Mouse (Mus musculus): ENCODE results near the gene Tmem94. TPM values are rescaled to one million over a fixed set of nuclear protein-coding genes. Genes with fewer than 3 reads are reported as not detected.
A peak's percentile ranks its signal among the peaks of the same experiment; 100 is the strongest.

Gene Tmem94
- polyA plus RNA-seq, 1 experiment from 2014 or later = 12.4 TPM

GRCm38 (mm10) chr11:115741070-115741469 is 24.2 kb upstream of the Tmem94 start:
- Histone ChIP-seq H3K4me1 (ENCODE audit: control insufficient read depth, insufficient read depth, low read length) (peaks cover 2% of the 10 kb centered on the region; the same call in 1 of the 2 replicates), H3K27ac (ENCODE audit: low read depth, low read length) (no peak overlapping the region), H3K4me3 (ENCODE audit: low read depth, low read length) (no peak overlapping the region), H3K4me2 (ENCODE audit: low read length) (no peak overlapping the region), H3K27me3 (replicated peaks; ENCODE audit: control insufficient read depth, insufficient read depth, low read length) (no peaks in the 10 kb centered on the region), H3K9ac (ENCODE audit: low read length) (no peak overlapping the region), H3K36me3 (ENCODE audit: control insufficient read depth, insufficient read depth, low read length) (no peaks in the 10 kb centered on the region), H3K9me3 (replicated peaks; ENCODE audit: control insufficient read depth, low read length) (no peaks in the 10 kb centered on the region)
- WGBS = 88% methylated on average over 11 of the region's 11 CpGs
- ATAC-seq = no peak
- DNase-seq (ENCODE audit: low spot score) = no peak

GRCm38 (mm10) chr11:115742926-115743325 is 22.3 kb upstream of the Tmem94 start:
- ATAC-seq (no peak), DNase-seq (ENCODE audit: low spot score) (no peak)
- H3K9me3 ChIP-seq (replicated peaks; ENCODE audit: control insufficient read depth, low read length) = no peaks in the 10 kb centered on the region
- H3K4me1 ChIP-seq (ENCODE audit: control insufficient read depth, insufficient read depth, low read length) = peaks cover 2% of the 10 kb centered on the region; the same call in 1 of the 2 replicates
- no peak overlapping the region for H3K4me3 ChIP-seq (ENCODE audit: low read depth, low read length)
- H3K27ac ChIP-seq (ENCODE audit: low read depth, low read length) = no peak overlapping the region
- H3K36me3 ChIP-seq (ENCODE audit: control insufficient read depth, insufficient read depth, low read length) = no peaks in the 10 kb centered on the region
- H3K27me3 ChIP-seq (replicated peaks; ENCODE audit: control insufficient read depth, insufficient read depth, low read length) = no peaks in the 10 kb centered on the region
- H3K9ac ChIP-seq (ENCODE audit: low read length) = no peak overlapping the region
- WGBS = 87% methylated on average over 9 of the region's 9 CpGs
- no peak overlapping the region for H3K4me2 ChIP-seq (ENCODE audit: low read length)

- Histone ChIP-seq H3K4me1 (ENCODE audit: control insufficient read depth, insufficient read depth, low read length) (no peaks in the 10 kb centered on the region), H3K4me2 (ENCODE audit: low read length) (no peak overlapping the region), H3K36me3 (ENCODE audit: control insufficient read depth, insufficient read depth, low read length) (no peaks in the 10 kb centered on the region), H3K27me3 (replicated peaks; ENCODE audit: control insufficient read depth, insufficient read depth, low read length) (no peaks in the 10 kb centered on the region), H3K9ac (ENCODE audit: low read length) (no peak overlapping the region), H3K9me3 (replicated peaks; ENCODE audit: control insufficient read depth, low read length) (no peaks in the 10 kb centered on the region), H3K4me3 (ENCODE audit: low read depth, low read length) (no peak overlapping the region), H3K27ac (ENCODE audit: low read depth, low read length) (no peak overlapping the region)
- ATAC-seq = no peak
- 88% methylated on average over 5 of the region's 5 CpGs for WGBS
- DNase-seq (ENCODE audit: low spot score) = no peak
Measured at GRCm38 (mm10) chr11:115744385-115744784, 20.8 kb upstream of the Tmem94 start.

GRCm38 (mm10) chr11:115746109-115746508 is 19.1 kb upstream of the Tmem94 start:
- 87% methylated on average over 1 of the region's 1 CpGs for whole genome bisulfite sequencing

GRCm38 (mm10) chr11:115746762-115747161 is 18.5 kb upstream of the Tmem94 start:
- H3K4me2 ChIP-seq (ENCODE audit: low read length) = peak overlapping the region; percentile 43
- H3K27ac ChIP-seq (ENCODE audit: low read depth, low read length) = no peak overlapping the region
- ATAC-seq = no peak
- H3K4me3 ChIP-seq (ENCODE audit: low read depth, low read length) = no peak overlapping the region
- H3K36me3 ChIP-seq (ENCODE audit: control insufficient read depth, insufficient read depth, low read length) = no peaks in the 10 kb centered on the region
- no peaks in the 10 kb centered on the region for H3K27me3 ChIP-seq (replicated peaks; ENCODE audit: control insufficient read depth, insufficient read depth, low read length)
- WGBS = 51% methylated on average over 8 of the region's 8 CpGs
- DNase-seq (ENCODE audit: low spot score) = no peak
- H3K9ac ChIP-seq (ENCODE audit: low read length) = no peak overlapping the region
- no peaks in the 10 kb centered on the region for H3K9me3 ChIP-seq (replicated peaks; ENCODE audit: control insufficient read depth, low read length)
- no peaks in the 10 kb centered on the region for H3K4me1 ChIP-seq (ENCODE audit: control insufficient read depth, insufficient read depth, low read length)

More at GRCm38 (mm10) chr11:115746109-115746508, 19.1 kb upstream of the Tmem94 start:
- no peaks in the 10 kb centered on the region for H3K36me3 ChIP-seq (ENCODE audit: control insufficient read depth, insufficient read depth, low read length)
- no peaks in the 10 kb centered on the region for H3K27me3 ChIP-seq (replicated peaks; ENCODE audit: control insufficient read depth, insufficient read depth, low read length)
- H3K4me1 ChIP-seq (ENCODE audit: control insufficient read depth, insufficient read depth, low read length) = no peaks in the 10 kb centered on the region
- no peak overlapping the region for H3K4me2 ChIP-seq (ENCODE audit: low read length)
- H3K4me3 ChIP-seq (ENCODE audit: low read depth, low read length) = no peak overlapping the region
- ATAC-seq (no peak), DNase-seq (ENCODE audit: low spot score) (no peak)
- H3K27ac ChIP-seq (ENCODE audit: low read depth, low read length) = no peak overlapping the region
- H3K9ac ChIP-seq (ENCODE audit: low read length) = no peak overlapping the region
- H3K9me3 ChIP-seq (replicated peaks; ENCODE audit: control insufficient read depth, low read length) = no peaks in the 10 kb centered on the region

GRCm38 (mm10) chr11:115747351-115747750 is 17.9 kb upstream of the Tmem94 start:
- Histone ChIP-seq H3K4me1 (ENCODE audit: control insufficient read depth, insufficient read depth, low read length) (no peaks in the 10 kb centered on the region), H3K27ac (ENCODE audit: low read depth, low read length) (no peak overlapping the region), H3K9me3 (replicated peaks; ENCODE audit: control insufficient read depth, low read length) (no peaks in the 10 kb centered on the region), H3K36me3 (ENCODE audit: control insufficient read depth, insufficient read depth, low read length) (no peaks in the 10 kb centered on the region), H3K4me3 (ENCODE audit: low read depth, low read length) (peak overlapping the region; percentile 16; the same call in 1 of the 2 replicates), H3K9ac (ENCODE audit: low read length) (peak overlapping the region; percentile 50), H3K27me3 (replicated peaks; ENCODE audit: control insufficient read depth, insufficient read depth, low read length) (no peaks in the 10 kb centered on the region), H3K4me2 (ENCODE audit: low read length) (peak overlapping the region; percentile 43)
- WGBS = 15% methylated on average over 8 of the region's 15 CpGs
- DNase-seq (ENCODE audit: low spot score) (peak; percentile 50), ATAC-seq (no peak)

GRCm38 (mm10) chr11:115749834-115750233 is 15.4 kb upstream of the Tmem94 start:
- H3K9me3 ChIP-seq (replicated peaks; ENCODE audit: control insufficient read depth, low read length) = no peaks in the 10 kb centered on the region
- H3K36me3 ChIP-seq (ENCODE audit: control insufficient read depth, insufficient read depth, low read length) = no peaks in the 10 kb centered on the region
- no peak overlapping the region for H3K4me3 ChIP-seq (ENCODE audit: low read depth, low read length)
- 81% methylated on average over 5 of the region's 5 CpGs for WGBS
- H3K9ac ChIP-seq (ENCODE audit: low read length) = no peak overlapping the region
- no peak overlapping the region for H3K4me2 ChIP-seq (ENCODE audit: low read length)
- H3K27me3 ChIP-seq (replicated peaks; ENCODE audit: control insufficient read depth, insufficient read depth, low read length) = no peaks in the 10 kb centered on the region
- ATAC-seq (no peak), DNase-seq (ENCODE audit: low spot score) (peak; percentile 26)
- H3K4me1 ChIP-seq (ENCODE audit: control insufficient read depth, insufficient read depth, low read length) = no peaks in the 10 kb centered on the region
- no peak overlapping the region for H3K27ac ChIP-seq (ENCODE audit: low read depth, low read length)

- no peak overlapping the region for H3K4me3 ChIP-seq (ENCODE audit: low read depth, low read length)
- no peak for ATAC-seq
- WGBS = 58% methylated on average over 2 of the region's 2 CpGs
- no peak overlapping the region for H3K27ac ChIP-seq (ENCODE audit: low read depth, low read length)
- no peak overlapping the region for H3K9ac ChIP-seq (ENCODE audit: low read length)
- H3K36me3 ChIP-seq (ENCODE audit: control insufficient read depth, insufficient read depth, low read length) = no peaks in the 10 kb centered on the region
- DNase-seq (ENCODE audit: low spot score) = no peak
- no peaks in the 10 kb centered on the region for H3K4me1 ChIP-seq (ENCODE audit: control insufficient read depth, insufficient read depth, low read length)
- H3K9me3 ChIP-seq (replicated peaks; ENCODE audit: control insufficient read depth, low read length) = no peaks in the 10 kb centered on the region
- no peaks in the 10 kb centered on the region for H3K27me3 ChIP-seq (replicated peaks; ENCODE audit: control insufficient read depth, insufficient read depth, low read length)
- H3K4me2 ChIP-seq (ENCODE audit: low read length) = no peak overlapping the region
Measured at GRCm38 (mm10) chr11:115751725-115752124, 13.5 kb upstream of the Tmem94 start.

GRCm38 (mm10) chr11:115752653-115753052 is 12.6 kb upstream of the Tmem94 start:
- peak; percentile 60 for DNase-seq (ENCODE audit: low spot score)
- 33% methylated on average over 7 of the region's 7 CpGs for WGBS
- H3K27ac ChIP-seq (ENCODE audit: low read depth, low read length) = no peak overlapping the region

More at GRCm38 (mm10) chr11:115752653-115753052, 12.6 kb upstream of the Tmem94 start:
- Histone ChIP-seq H3K9ac (ENCODE audit: low read length) (no peak overlapping the region), H3K9me3 (replicated peaks; ENCODE audit: control insufficient read depth, low read length) (no peaks in the 10 kb centered on the region), H3K4me2 (ENCODE audit: low read length) (no peak overlapping the region), H3K4me1 (ENCODE audit: control insufficient read depth, insufficient read depth, low read length) (no peaks in the 10 kb centered on the region), H3K27me3 (replicated peaks; ENCODE audit: control insufficient read depth, insufficient read depth, low read length) (no peaks in the 10 kb centered on the region), H3K36me3 (ENCODE audit: control insufficient read depth, insufficient read depth, low read length) (no peaks in the 10 kb centered on the region), H3K4me3 (ENCODE audit: low read depth, low read length) (no peak overlapping the region)
- ATAC-seq = peak; percentile 65; the same call in 1 of the 2 replicates
